Mouse (Mus musculus) mesoderm, embryonic 11.5 days (tissue): Measurements from ENCODE around the gene Syn2.

Source experiments
- DNase-seq: peaks from one replicate; pipeline ENCODE4 v3.0.0-alpha.2; 2012; ENCODE audit warnings: low read depth, low spot score

Gene Syn2

GRCm38 (mm10) chr6:115291068-115291467 lies 156.4 kb downstream of the Syn2 start:
- no peak for DNase-seq

GRCm38 (mm10) chr6:115291823-115292222 lies 157.1 kb downstream of the Syn2 start:
- DNase-seq, result no peak

- no peak for DNase-seq
These were observed 157.9 kb downstream of the Syn2 start for GRCm38 (mm10) chr6:115292621-115293020.

GRCm38 (mm10) chr6:115293877-115294276 lies 159.2 kb downstream of the Syn2 start:
- DNase-seq, result no peak

DNA sequence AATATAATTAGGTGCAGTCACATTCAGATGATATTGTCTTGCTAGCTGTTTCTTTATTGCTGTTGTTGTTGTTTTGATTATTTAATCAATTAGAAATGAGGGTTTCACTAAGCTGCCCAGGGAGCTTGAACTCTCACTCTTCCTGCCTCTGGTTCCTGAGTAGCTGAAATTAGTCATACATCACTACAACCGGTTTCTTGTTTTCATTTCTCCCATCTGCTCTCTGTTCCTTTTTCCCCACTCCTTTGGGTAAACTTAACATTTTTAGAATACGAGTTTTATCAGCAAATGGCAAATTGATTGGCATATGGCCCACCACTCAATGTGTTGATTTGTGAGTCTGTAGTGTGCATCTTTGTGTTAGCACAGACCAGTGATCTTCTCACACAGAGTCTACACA lies 172.4 kb downstream of the Syn2 start:
- DNase-seq, result no peak

- no peak for DNase-seq
These were observed 178.1 kb downstream of the Syn2 start for GRCm38 (mm10) chr6:115312780-115313179.

DNA sequence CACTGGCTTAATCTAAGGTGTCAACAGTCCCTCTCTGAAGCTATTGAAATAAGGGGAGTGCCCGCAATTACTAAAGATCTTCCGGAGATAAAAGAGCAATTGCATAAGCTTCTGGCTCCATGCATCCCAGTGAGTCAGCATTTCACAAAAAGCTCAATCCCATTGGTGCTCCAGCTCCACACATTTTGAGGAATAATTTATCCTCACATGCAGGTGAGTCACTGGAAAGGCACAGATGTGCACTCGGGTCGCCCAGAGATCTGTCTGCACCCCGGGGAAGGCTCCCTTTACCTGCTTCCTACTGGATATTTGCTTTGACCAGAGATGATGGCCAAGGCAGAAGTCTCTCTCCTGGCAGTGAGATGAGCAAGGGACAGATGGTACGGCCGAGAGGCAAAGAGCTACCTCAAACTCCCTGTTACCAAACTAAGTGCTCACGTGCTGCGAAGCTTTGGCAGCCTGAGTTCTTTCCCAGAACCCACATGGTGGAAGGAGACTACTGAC lies 178.6 kb downstream of the Syn2 start:
- no peak for DNase-seq

- no peak for DNase-seq
These were observed 179.2 kb downstream of the Syn2 start for GRCm38 (mm10) chr6:115313910-115314309.

- DNase-seq, result no peak
These were observed 181.1 kb downstream of the Syn2 start for GRCm38 (mm10) chr6:115315770-115316169.

GRCm38 (mm10) chr6:115316811-115317221 lies 182.1 kb downstream of the Syn2 start:
- DNase-seq, result no peak

- no peak for DNase-seq
These were observed 184.1 kb downstream of the Syn2 start for GRCm38 (mm10) chr6:115318811-115319210.

DNA sequence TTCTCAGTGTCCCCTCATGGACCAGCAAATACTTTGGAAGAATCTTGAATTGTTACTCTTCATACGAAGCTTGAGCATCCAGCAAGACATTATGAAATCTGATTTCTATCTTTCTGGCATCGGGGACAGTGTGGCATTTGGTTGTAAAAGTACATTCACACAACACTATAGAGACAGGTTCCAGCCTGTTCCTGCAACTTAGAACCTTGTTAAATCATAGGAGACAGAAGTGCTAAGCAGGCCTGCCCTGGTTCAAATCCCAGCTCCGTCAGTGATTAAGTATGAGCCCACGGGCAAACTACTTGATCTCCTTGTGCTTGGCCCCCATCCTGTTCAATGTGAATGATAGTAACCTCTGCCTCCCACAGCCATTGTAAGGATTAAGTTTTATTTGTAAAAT lies 185.0 kb downstream of the Syn2 start:
- no peak for DNase-seq

GRCm38 (mm10) chr6:115320927-115321714 lies 186.4 kb downstream of the Syn2 start:
- no peak for DNase-seq

DNA sequence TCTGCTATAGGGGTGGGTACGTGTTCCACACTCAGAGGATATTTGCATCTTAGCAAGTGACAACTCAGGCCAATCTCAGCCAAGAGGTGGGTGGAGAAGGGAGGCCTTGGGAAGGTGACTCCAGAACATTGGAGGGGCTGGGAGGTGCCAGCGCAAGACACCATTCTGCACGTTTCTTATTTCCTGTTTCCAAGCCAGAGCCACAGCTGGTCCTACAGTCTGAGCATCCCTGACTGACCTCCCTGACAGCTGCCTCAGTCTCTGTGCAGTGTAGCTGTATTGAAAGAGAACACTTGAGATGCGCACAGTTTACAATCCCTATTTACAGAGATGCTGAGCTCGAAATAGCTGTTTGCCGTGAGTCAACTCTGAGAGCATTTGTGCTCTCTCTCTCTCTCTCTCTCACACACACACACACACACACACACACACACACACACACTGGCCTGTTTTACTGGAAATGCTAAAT lies 187.2 kb downstream of the Syn2 start:
- DNase-seq, result no peak

GRCm38 (mm10) chr6:115322956-115323355 lies 188.3 kb downstream of the Syn2 start:
- DNase-seq, result no peak

- no peak for DNase-seq
These were observed 196.3 kb downstream of the Syn2 start for GRCm38 (mm10) chr6:115330964-115331363.
